Mouse (Mus musculus) limb, embryonic 13.5 days (tissue): Measurements from ENCODE around the gene Cbx8. TPM values are rescaled to one million over a fixed set of nuclear protein-coding genes. Genes with fewer than 3 reads are reported as not detected.

Experiments
- polyA plus RNA-seq: library from polyadenylated mRNA; unstranded; fragments of >200 nt; fragmentation: Nextera tagmentation; extraction: Ambion mirVana; gene quantifications from 2 replicates; pipeline ENCODE4 v1.2.1, GENCODE M21; 2015

The Cbx8 gene
- polyA plus RNA-seq, 1 experiment from 2014 or later: 10.6 TPM

Other genes with a start within 250 kb of the Cbx8 start
- 0.93 and 1.2 TPM in 2 replicates for gene Rbfox3, start 129.4 kb downstream of the Cbx8 start, polyA plus RNA-seq
- gene Enpp7, start 52.8 kb downstream of the Cbx8 start, polyA plus RNA-seq: not detected in 2 replicates
- gene Cbx2, start 18.0 kb downstream of the Cbx8 start, polyA plus RNA-seq: 62.8 and 66.7 TPM in 2 replicates
- gene Cbx4, start 45.3 kb upstream of the Cbx8 start, polyA plus RNA-seq: 10.7 and 11.3 TPM in 2 replicates
- 25.1 and 27.2 TPM in 2 replicates for gene Tbc1d16, start 187.5 kb upstream of the Cbx8 start, polyA plus RNA-seq
- gene Ccdc40, start 187.6 kb upstream of the Cbx8 start, polyA plus RNA-seq: 4.8 and 6.8 TPM in 2 replicates
- 67.1 and 69.9 TPM in 2 replicates for gene Gaa, start 226.9 kb upstream of the Cbx8 start, polyA plus RNA-seq